Mouse (Mus musculus) liver, adult 2 months (tissue): ENCODE measurements around the gene Agbl1.

Experiments
- CTCF ChIP-seq: fragments of 200-500 bp; IDR thresholded peaks from 2 replicates; pipeline ENCODE4 v1.5.1; 2011; ENCODE audit warnings: low read depth, low read length, control low read depth
- POLR2A ChIP-seq: fragments of 200-500 bp; IDR thresholded peaks from 2 replicates; pipeline ENCODE4 v1.6.1; 2011; ENCODE audit warnings: low read length, control low read depth; ENCODE audit not compliant: insufficient read depth; ENCODE audit errors: extremely low read depth

- TF ChIP-seq CTCF = no peak
- no peak for TF ChIP-seq POLR2A
Observed at GRCm38 (mm10) chr7:76474233-76474632, 244.5 kb downstream of the Agbl1 start.
